Mouse (Mus musculus) small intestine, adult 2 months (tissue): ENCODE measurements at regions not wholly inside any gene's neighbourhood (a gene's known extent, or its start where the extent isn't known, plus 50 kb on each side); places are given as distances from the start of the nearest gene placed in this dataset.

Source experiments
- H3K27ac ChIP-seq: fragments of 200-500 bp; 2 replicates; pipeline ENCODE4 v1.5.1; 2012; ENCODE audit warnings: low read depth, low read length, control low read depth, inconsistent platforms; ENCODE audit not compliant: insufficient read depth
- H3K27me3 ChIP-seq: fragments of 200-500 bp; 2 replicates; pipeline ENCODE4 v1.6.1; 2012; ENCODE audit warnings: mild to moderate bottlenecking, moderate library complexity, low read length, inconsistent platforms; ENCODE audit not compliant: control insufficient read depth, insufficient read depth
- H3K36me3 ChIP-seq: fragments of 200-500 bp; 2 replicates; pipeline ENCODE4 v1.6.1; 2012; ENCODE audit warnings: mild to moderate bottlenecking, low read length, control low read depth, inconsistent platforms; ENCODE audit not compliant: control insufficient read depth, insufficient read depth
- H3K4me1 ChIP-seq: fragments of 200-500 bp; 2 replicates; pipeline ENCODE4 v1.6.1; 2012; ENCODE audit warnings: low read length, inconsistent platforms, mixed read lengths; ENCODE audit not compliant: control insufficient read depth, insufficient read depth, insufficient read length
- H3K4me3 ChIP-seq: fragments of 200-500 bp; 2 replicates; pipeline ENCODE4 v1.5.1; 2012; ENCODE audit warnings: low read depth, mild to moderate bottlenecking, control low read depth, inconsistent platforms, low read length, moderate library complexity
- CTCF ChIP-seq: fragments of 200-500 bp; IDR thresholded peaks from 2 replicates; pipeline ENCODE4 v1.5.1; 2012; ENCODE audit warnings: low read depth, mild to moderate bottlenecking, control low read depth, inconsistent platforms, low read length, moderate library complexity, mixed read lengths; ENCODE audit not compliant: insufficient replicate concordance, insufficient read length; ENCODE audit errors: extremely low read depth
- POLR2A ChIP-seq: fragments of 200-500 bp; IDR thresholded peaks from 2 replicates; pipeline ENCODE4 v1.6.1; 2012; ENCODE audit warnings: low read depth, mild to moderate bottlenecking, control low read depth, inconsistent platforms, low read length, moderate library complexity
- WGBS: fragments of 180-500 bp; shearing (Covaris S2); methylation state at CpG from one replicate; pipeline ENCODE4 v1.1.7; 2018; 5-methylcytosine and 5-hydroxymethylcytosine counted together

DNA sequence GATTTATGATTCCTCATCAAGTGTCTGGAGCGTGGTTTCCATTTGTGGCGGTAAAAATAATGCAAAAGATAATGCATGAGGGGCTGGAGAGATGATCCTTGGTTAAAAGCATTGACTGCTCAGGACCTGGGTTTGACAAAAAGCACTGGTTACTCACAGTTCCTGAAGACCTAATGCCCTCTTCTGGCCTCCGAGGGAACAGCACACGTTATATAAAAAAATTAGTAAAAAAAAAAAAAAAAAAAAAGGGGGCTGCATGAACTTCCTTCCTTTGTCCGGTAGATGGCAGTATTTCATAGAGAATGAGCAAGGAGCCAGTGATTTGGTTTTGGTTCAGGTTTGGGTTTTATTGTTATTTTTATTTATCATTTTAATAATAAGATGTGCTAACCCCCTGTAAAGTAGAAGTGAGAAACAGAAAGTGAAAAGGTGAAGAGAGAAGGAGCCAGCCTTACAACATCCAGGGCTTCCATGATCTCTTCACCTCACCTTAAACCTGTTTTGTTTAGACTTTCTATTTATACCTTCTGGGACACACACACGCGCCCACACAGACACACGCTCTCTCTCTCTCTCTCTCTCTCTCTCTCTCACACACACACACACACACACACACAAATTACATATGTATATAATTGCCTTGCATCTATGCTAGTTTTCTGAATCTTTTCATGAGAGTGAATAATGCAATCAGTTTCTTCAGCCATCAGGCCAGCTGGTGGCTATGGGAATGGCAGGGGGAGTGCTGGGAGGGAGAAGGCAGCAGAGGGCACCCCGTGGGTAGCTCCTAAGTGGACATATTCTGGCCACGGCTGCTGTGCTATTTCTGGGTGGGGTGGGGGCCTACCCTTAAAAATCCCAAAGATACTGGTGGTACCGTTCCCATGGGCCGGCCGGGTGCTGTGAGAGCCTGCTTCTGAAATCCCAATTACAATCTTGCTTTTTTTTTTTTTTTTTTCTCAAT, 230.0 kb downstream of the Poteg start:
- Histone ChIP-seq H3K4me3 (no peak overlapping the region), H3K36me3 (no peaks in the 10 kb centered on the region), H3K27ac (no peak overlapping the region), H3K4me1 (no peaks in the 10 kb centered on the region), H3K27me3 (no peaks in the 10 kb centered on the region)
- TF ChIP-seq POLR2A, result no peak
- TF ChIP-seq CTCF, result no peak
- 33% methylated on average over 13 of the region's 13 CpGs for WGBS

DNA sequence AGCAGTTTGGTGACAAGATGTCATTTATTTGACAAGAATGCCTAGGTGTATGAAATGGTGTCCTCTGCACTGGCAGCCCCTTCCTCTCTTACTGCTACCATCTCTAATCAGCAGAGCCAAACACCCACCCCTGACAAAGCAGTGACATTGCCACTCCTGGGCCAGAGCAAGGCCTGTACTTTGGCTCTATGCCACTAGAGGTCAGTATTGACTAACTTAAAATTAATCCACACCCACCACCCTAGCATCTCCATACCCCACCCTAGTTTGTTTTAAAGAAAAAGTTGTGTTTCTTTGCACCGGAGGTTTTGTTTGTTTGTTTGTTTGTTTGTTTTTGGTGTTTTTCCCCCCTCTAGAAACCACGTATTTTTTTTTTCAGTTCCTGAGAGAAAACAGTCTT, 231.7 kb downstream of the Poteg start:
- no peaks in the 10 kb centered on the region for H3K36me3 ChIP-seq
- peak; percentile 25; the same call in 1 of the 2 replicates for TF ChIP-seq CTCF
- TF ChIP-seq POLR2A, result no peak
- H3K4me3 ChIP-seq, result no peak overlapping the region
- no peaks in the 10 kb centered on the region for H3K4me1 ChIP-seq
- WGBS, result 9% methylated on average over 2 of the region's 2 CpGs
- no peak overlapping the region for H3K27ac ChIP-seq
- H3K27me3 ChIP-seq, result no peaks in the 10 kb centered on the region

DNA sequence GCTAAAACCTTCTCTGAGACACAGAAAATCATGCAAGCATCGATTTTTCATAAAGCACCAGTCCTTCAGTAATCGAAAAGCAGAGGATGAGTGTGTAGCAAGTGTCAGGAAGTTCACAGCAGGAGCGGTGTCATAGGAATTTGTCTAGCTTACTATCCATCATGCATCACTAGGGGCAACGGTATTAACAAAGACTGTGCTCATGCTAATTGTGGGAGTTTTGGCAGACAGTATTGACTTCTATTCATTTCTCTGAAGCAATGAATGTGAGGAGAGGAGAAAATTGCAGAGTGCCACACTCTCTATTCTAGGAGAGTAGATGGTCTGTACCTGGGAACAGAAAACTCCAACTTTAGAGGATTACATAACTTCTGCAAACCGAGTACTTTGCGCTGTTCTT, 274.5 kb downstream of the Poteg start:
- Histone ChIP-seq H3K27me3 (no peaks in the 10 kb centered on the region), H3K27ac (no peak overlapping the region), H3K4me1 (no peaks in the 10 kb centered on the region), H3K4me3 (no peak overlapping the region), H3K36me3 (no peaks in the 10 kb centered on the region)
- TF ChIP-seq POLR2A, result no peak
- TF ChIP-seq CTCF, result no peak
- 76% methylated on average over 6 of the region's 6 CpGs for WGBS

DNA sequence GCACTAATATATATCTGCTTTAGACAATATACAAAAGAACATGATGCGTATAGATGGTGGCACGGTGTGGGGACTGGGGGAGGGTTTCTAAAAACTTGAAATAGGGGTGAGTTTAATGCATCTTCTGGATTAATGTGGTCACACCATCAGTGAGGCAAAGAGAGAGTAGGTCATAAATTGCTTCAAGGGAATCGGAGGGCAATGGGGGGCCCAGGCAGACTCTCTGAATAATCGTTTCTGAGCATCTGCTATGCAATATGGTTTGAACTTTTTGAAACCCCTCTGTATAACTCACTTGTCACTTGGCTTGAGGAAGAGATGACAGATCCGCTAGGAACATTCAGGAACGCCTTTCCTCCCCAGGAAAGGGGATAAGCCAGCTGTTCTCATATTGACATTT, 322.8 kb downstream of the Poteg start:
- H3K4me1 ChIP-seq, result no peaks in the 10 kb centered on the region
- TF ChIP-seq CTCF (no peak), POLR2A (no peak)
- no peak overlapping the region for H3K27ac ChIP-seq
- no peaks in the 10 kb centered on the region for H3K27me3 ChIP-seq
- no peaks in the 10 kb centered on the region for H3K36me3 ChIP-seq
- no peak overlapping the region for H3K4me3 ChIP-seq
- WGBS, result 86% methylated on average over 6 of the region's 6 CpGs

DNA sequence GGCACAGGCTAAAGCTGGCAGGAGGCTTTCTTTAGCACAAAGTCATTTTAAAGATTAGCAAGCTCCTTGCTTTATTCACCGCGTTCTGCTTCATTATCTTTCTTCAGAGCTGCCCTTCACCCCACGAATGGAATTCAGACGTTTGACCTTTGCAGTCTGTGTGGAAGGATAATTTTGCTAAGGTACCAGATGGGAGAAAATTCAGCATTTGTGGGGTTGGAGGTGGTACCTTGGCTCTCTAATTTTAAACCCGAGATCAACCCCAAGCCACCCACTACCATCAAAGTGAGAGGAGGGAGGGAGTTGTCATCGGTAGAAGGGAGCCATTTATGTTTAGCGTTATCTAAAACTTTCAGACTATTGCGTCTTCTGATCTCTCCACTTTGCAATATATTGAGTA, 323.3 kb downstream of the Poteg start:
- H3K27me3 ChIP-seq, result no peaks in the 10 kb centered on the region
- 71% methylated on average over 8 of the region's 8 CpGs for WGBS

DNA sequence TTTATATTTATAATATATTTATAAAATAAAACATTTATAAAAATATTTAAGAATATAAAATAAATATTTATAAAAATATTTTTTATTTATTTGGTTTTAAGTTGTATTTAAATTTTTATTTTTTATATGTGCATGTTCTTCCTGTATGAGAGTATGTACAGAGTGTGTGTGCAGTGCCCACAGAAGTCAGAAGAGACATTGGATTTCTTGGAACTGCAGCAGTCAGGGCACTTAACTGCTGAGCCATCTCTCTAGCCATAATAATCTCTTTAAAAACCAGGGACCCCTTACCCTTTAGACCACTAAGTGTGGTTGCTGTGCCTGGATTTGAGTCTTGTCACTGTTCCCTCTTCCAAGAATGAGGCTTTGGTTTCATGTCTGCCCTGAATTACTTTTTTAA, 323.8 kb downstream of the Poteg start:
- no peaks in the 10 kb centered on the region for H3K4me1 ChIP-seq
- H3K27me3 ChIP-seq, result no peaks in the 10 kb centered on the region
- TF ChIP-seq POLR2A (no peak), CTCF (no peak)
- no peaks in the 10 kb centered on the region for H3K36me3 ChIP-seq
- no peak overlapping the region for H3K27ac ChIP-seq
- no peak overlapping the region for H3K4me3 ChIP-seq

More for the DNA sequence above, 323.3 kb downstream of the Poteg start:
- no peaks in the 10 kb centered on the region for H3K36me3 ChIP-seq
- H3K27ac ChIP-seq, result no peak overlapping the region
- H3K4me3 ChIP-seq, result no peak overlapping the region
- no peaks in the 10 kb centered on the region for H3K4me1 ChIP-seq
- TF ChIP-seq CTCF (no peak), POLR2A (no peak)

DNA sequence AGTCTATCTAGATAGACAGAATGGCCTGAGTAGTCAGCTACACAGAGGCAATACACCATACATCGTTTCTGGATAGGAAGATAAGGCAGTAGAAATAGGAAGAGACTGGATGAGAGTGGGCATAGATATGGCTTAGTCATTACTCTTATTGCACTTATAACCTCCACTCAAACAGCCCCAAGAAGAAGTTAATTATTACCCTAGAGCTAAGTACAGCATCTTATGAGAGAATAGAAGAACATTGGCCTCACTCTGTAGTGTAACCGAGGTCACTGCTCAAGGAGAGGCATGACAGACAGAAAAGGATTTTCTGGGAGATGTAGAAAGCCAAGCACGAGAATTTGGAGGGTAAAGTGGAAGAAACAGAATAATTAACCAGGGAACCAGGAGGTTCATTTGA, 331.5 kb downstream of the Poteg start:
- no peaks in the 10 kb centered on the region for H3K4me1 ChIP-seq
- 26% methylated on average over 3 of the region's 3 CpGs for WGBS
- no peak for TF ChIP-seq CTCF
- TF ChIP-seq POLR2A, result no peak

More for the DNA sequence above, 331.5 kb downstream of the Poteg start:
- H3K36me3 ChIP-seq, result no peaks in the 10 kb centered on the region
- H3K27me3 ChIP-seq, result no peaks in the 10 kb centered on the region
- H3K27ac ChIP-seq, result no peak overlapping the region
- no peak overlapping the region for H3K4me3 ChIP-seq
